Mouse (Mus musculus): Measurements from ENCODE around the gene Maff. TPM values are rescaled to one million over a fixed set of nuclear protein-coding genes. Genes with fewer than 3 reads are reported as not detected.
A peak's percentile ranks its signal among the peaks of the same experiment; 100 is the strongest.

The Maff gene
- total RNA-seq, 1 experiment from 2014 or later = 5.8 TPM

DNA sequence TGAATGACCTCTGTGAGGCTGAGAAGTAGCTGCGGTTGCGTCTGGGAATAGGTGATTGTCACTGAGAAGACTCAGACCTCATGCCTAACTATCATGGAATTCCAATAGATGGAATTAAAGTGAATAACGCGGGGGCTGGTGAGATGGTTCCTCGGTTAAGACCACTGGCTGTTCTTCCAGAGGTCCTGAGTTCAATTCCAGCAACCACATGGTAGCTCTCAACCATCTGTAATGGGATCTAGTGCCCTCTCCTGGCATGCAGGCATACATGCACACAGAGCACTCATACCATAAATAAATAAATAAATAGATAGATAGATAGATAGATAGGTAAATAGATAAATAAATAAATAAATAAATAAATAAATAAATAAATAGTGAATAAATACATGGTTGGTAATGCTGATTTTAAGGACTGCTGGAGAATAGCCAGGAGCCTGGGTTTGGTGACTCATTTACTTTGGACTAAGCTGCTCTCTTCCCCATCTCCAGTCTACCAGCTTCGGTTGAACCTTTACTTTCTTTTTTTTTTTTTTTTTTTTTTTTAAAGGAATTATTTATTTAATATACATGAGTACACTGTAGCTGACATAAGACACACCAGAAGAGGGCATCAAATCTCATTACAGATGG is 17.0 kb upstream of the Maff start:
- no peak for ATAC-seq (replicated peaks; ENCODE audit: low read depth, poor library complexity, severe bottlenecking)

DNA sequence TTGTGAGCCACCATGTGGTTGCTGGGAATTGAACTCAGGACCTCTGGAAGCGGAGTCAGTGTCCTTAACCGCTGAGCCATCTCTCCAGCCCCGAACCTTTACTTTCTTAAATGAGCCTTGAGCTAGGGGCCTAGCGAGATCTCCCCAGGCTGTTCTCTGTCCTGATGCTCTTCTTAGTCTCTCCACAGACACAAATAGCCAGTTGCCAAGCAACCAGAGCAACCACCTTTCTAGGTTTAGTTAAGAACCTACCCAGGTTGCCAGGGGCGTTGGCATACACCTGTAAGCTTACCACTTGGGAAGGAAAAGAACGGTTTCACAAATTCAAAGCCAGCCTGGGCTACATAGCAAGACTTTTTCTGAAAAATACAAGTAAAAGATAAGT is 16.4 kb upstream of the Maff start:
- no peak for ATAC-seq (replicated peaks; ENCODE audit: low read depth, poor library complexity, severe bottlenecking)

DNA sequence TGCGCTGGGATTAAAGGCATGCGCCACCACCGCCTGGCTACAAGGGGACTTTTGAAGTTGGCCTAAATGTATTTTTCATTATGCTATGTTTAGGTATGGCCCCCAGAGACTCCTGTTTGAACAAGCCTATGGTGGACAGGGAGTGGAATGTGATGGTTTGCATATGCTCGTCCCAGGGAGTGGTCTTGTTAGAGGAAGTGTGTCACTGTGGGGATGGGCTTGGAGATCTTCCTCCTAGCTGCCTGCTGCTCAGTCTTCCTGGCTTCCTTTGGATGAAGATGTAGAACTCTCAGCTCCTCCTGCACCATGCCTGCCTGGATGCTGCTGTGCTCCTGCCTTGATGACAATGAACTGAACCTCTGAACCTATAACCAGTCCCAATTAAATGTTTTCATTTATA is 15.9 kb upstream of the Maff start:
- no peak for ATAC-seq (replicated peaks; ENCODE audit: low read depth, poor library complexity, severe bottlenecking)

DNA sequence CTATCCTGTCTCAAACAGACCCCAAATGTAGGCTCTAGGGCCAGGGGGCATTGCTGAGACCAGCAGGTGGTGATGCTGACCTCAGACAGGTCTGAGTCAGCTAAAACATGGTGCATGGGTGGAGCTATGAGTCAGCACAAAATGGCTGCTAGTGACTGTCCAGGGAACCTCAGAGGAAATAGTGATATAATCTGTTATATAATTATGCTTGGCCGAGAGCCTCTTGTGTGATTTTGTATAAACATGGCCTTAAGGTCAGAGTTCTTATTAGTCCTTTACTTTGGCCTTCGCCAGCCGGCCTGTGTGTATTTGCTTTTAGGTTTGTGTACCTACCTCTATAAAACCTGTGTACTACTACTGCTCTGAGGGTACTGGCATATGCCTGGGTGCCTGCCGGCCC is 13.0 kb upstream of the Maff start:
- peak; percentile 50 for ATAC-seq (replicated peaks; ENCODE audit: low read depth, poor library complexity, severe bottlenecking)

DNA sequence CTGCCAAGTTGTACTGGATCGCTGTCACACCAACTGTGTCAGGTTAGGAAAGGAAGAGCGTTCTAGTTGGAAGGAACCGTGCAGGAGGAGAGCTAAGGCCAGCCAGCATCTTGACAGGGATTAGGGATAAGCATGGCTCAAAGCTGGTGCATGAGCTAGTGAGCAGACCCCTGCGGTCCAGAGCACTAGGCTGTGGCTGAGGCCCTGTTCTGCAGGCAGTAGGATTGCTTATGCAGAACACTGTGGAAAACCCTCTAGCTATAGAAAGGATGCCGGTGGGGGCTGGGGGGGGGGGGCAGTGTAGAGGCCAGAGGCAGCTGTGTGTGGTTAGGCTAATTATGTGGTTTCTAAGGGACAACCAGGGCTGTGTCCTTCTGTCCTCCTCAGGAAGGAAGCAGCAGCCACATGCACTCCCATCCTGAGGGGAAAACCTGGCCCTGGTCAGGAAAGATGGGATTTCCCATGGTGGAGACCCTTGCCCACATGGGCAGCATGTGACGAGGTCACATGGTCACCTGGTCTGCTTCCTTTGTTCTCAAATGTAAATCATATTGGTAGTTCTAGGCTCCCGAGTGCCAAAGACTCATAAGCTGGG is 11.3 kb upstream of the Maff start:
- peak; percentile 41 for ATAC-seq (replicated peaks; ENCODE audit: low read depth, poor library complexity, severe bottlenecking)

DNA sequence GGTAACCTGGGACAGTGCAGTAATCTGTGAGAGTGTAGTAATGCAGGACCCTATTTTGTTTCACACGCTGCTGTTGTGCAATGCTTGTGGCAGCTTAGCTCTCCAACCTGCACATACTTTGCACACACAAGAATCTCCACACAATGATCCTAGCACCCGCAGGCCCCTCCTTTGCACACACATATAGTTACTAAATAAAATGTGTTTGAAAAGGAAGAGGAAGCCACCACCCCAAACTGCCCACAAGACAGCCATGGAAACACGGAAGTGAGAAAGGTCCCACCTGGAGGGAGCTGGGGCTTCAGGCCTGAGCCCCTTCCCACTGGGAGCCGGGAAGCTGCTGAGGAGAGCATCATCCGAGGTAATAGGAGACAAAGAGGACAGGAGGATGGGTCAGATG is 7.4 kb upstream of the Maff start:
- ATAC-seq (replicated peaks; ENCODE audit: low read depth, poor library complexity, severe bottlenecking) = peak; percentile 53

DNA sequence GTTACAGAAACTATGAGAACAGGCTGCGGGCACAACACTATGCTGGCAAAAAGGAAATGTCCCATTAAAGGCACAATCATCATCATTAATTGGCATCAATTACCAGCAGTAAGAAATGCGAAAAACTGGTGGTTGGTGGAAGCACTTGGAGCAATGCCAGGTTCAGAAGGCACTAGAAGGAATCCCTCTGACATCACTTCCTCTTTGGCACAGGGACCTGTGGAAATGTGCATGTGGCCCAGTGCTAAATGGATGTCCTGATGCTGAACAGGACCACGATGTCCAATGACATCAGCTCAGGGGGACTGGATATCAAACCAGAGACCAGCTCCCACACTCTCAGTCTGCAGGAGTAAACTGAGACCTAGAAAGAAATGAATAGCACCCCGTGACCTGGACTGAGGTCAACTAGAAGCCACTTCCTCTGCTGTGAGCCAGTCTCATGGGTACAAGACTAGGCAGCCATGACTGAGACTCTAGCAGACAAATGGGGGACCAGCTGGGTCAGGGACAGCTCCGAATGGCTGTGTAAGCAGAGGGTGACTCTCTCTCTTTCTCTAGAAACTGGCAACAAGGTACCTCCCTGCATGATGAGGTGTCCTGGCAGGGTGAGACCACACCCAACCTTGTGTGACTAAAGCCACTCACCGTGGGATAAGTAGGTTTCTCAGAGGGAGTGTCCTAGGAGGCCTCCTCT is 3.6 kb upstream of the Maff start:
- no peak for ATAC-seq (replicated peaks; ENCODE audit: low read depth, poor library complexity, severe bottlenecking)

DNA sequence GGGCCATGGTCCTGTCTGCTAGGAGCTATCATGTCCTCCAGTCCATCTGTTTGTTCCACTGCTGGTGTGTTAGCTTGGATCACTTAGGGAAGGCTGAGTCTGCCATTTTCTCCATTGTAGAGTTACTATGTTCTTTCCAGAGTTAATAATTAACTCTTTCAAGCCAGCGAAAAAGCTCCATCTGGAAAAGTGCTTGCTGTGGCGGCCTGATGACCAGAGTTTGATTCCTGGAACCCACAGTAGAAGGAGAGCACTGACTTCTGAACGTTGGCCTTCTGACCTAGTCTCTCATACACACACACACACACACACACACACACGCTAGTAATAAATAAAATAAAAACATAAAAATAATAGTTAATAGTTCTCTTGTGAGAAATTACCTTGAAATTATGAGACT is 1.8 kb upstream of the Maff start:
- ATAC-seq (replicated peaks; ENCODE audit: low read depth, poor library complexity, severe bottlenecking) = no peak

DNA sequence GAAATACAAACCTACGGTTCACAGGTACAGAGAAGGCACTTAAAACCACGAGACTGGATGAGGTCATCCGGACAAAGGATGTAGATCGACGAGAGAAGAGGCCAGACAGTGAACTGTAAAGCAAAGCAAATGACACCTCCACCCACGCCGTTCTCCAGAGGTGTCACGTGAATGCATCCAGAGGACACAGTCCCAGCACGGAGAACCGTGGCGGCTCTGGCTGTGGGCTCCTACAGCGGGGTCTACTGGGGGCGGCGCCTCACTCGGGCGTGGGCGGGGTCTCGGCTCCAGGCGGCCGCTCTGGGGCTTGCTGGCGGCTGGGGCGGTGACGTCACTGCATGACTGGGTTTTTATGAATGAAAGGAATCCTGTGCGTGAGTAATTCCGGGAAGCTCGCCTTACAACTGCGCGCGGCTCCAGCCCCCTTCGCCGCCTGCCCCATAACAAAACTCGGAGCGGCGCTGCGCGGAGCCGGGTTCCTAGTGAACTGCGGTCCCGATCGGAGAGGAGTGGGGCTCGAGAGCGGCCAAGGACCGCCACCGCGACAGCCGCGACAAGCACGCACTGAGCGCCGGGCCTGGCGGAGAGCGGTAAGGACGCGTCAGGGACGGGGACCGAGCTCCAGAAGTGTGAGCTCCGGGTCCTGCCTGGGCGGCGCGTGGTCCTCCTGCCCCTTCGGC is 884 bp downstream of the Maff start:
- ATAC-seq (replicated peaks; ENCODE audit: low read depth, poor library complexity, severe bottlenecking) = peak; percentile 69

DNA sequence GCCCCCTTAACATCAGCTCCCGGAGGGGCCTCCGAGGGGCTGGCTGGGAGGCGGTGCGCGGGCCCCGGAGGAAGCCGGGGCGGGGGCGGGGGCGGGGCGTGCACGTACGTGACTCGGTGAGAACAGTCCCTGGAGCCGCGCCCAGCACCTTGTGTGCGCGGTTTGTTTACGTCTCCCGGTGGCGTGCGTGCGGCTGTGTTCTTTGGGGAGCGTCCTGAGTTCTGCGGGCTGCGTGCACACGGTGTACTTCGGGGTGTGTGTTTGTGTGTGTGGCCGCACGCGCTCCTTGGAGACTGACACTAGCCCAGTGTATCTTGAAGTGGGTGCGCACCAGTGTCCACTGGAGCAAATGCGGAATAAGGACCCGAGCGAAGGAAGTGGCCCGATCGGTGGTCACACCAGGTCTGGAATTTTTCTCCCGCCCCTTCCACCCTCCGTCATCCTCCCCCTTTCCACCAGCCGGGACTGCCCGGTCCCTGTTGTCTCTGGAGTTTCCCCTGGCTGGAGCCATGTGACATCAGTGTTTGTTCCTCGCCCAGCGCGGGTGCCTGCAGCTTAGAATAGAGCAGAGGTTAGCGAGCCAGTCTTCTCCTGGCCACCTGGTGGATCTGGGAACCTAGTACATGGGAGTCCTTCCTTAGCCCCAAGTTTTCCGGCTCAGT is 1.6 kb downstream of the Maff start:
- ATAC-seq (replicated peaks; ENCODE audit: low read depth, poor library complexity, severe bottlenecking) = peak; percentile 58

DNA sequence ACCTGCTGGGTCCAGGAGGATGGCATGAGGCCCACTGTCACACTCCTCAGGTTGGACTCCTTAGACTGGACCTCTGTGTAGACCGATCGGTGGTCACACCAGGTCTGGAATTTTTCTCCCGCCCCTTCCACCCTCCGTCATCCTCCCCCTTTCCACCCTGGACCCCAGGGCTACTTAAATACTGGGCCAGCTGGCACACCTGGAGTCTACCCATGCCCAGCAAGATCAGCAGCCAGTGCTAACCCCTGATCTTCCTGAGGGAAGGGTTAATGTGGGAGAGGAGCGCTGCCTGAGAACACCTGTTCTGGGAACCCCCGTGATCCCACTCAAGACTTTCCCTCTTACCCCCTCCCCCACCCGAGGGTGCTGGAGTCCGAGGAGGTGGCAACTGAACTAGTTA is 2.2 kb downstream of the Maff start:
- ATAC-seq (replicated peaks; ENCODE audit: low read depth, poor library complexity, severe bottlenecking) = no peak

DNA sequence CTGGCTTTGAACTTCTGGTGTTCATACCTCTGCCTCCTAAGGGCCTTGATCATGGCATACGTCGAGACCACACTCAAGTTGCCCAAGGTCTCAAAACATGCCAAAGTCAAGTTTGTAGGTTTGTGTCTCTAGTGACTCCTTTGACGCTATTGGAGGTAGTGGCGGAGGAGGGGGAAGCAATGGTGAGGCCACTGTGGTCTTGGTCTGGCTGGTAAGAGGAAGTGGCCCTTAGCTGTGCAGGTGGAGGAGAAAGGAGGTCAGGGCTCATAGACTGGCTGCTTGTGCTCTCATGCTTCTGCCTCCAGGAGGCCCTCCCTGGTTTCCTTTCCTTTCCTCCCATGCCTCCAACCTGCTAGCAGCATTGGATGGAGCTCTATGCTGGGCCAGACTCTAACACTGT is 4.4 kb downstream of the Maff start:
- ATAC-seq (replicated peaks; ENCODE audit: low read depth, poor library complexity, severe bottlenecking) = no peak

DNA sequence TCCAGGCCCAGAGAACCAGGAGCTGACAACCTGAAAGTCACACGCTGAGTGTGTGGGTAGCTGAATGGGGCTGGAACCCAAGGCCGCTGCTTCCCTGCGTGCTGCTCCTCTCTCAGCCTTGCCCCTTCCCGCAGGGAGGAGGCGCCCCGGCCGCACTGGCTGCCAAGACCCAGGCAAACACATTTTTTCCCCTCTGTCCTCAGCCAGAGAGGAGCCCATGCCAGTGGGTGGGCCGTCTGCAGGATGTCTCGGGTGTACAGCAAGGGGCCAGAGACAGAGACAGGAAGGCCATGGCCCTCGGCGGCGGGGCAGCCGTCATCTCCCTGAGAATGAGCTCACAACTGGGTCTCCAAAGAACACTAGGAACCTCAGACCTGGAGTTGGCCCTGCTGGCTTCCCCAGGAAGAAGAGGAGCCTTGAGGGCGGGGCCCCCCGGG is 4.9 kb downstream of the Maff start:
- ATAC-seq (replicated peaks; ENCODE audit: low read depth, poor library complexity, severe bottlenecking) = no peak

DNA sequence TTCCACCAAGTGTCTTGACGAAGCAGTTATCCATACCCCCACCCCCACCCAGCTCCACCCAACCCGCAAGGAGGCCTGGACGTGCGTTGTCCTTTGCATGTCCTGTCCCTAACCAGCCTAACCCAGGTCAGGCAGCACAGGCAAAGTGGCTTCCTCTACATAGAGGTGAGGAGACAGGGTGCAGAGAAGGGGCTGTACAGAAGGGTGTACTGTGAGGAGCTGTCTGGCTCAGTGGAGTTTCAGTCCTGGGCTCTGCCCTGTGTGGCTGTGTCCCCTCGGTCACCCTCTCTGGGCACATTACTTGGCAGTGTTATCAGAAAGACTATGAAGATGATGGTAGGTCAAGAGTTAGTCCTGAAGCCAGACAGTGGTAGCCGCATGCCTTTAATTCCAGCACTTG is 6.1 kb downstream of the Maff start:
- no peak for ATAC-seq (replicated peaks; ENCODE audit: low read depth, poor library complexity, severe bottlenecking)

DNA sequence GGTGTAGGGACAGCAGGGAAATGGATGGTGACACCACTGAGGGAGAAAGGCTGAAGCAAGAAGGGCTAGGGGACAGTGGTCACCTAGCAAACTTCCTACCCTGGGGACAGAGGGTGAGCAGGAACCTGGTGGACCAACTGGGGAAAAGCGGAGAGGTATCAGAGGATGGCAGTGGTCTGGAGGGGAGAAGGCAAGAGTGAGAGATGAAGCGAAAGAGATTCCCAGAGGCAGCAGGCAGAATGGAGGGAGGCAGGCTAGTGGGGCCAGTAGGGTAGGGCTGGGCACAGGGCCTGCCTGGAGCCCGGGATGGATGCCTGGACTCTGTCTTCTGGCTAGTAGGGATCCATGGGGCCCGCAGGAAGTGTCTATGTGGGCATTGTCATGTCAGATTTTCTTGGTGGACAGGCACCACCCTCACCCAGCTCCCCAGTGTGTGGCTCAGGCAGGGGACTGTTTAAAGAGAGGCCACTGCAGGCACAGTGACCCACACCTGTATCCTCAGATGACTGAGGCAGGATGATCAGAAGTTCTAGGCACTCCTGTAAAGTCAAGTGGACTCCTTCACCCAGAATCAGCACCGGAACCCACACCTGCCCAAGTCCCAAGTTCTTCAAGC is 7.4 kb downstream of the Maff start:
- no peak for ATAC-seq (replicated peaks; ENCODE audit: low read depth, poor library complexity, severe bottlenecking)

DNA sequence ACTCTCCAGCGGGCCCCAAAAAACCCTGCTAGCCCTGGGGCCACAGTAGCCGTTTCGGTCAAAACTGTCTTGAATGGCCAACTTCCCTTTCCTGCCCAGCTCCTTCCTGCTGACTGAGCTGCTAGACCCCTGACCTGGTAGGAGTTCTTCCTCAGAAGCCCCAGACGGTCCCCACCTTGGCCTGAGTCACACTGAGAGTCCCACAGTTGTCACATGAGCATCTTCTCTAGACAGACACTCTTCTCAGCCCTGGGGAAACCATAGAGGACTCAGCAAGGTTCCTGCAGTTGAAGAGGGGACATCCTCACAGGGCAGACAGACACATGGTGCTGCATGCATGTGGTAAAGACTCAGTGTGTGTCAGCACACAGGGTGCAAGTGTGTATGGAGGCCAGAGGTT is 8.2 kb downstream of the Maff start:
- ATAC-seq (replicated peaks; ENCODE audit: low read depth, poor library complexity, severe bottlenecking) = no peak

DNA sequence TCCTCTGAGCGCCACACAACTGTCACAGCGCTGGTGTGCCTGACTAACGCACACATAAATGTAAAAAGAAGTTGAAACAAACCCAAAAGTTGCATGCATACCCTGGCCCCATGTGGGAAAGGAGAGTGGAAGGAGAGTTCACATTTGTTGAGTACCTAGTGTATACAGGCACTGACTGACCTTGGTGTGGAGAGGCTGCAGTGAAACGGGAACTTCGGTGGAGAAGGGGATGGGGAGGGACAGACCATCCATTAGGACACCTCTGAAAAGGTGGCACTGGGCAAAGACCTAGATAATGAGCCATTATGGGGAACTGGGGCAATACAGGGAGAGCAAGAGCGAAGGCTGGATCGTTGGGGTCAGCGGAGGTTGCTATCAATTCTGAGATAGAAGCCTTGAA is 10.1 kb downstream of the Maff start:
- ATAC-seq (replicated peaks; ENCODE audit: low read depth, poor library complexity, severe bottlenecking) = no peak

DNA sequence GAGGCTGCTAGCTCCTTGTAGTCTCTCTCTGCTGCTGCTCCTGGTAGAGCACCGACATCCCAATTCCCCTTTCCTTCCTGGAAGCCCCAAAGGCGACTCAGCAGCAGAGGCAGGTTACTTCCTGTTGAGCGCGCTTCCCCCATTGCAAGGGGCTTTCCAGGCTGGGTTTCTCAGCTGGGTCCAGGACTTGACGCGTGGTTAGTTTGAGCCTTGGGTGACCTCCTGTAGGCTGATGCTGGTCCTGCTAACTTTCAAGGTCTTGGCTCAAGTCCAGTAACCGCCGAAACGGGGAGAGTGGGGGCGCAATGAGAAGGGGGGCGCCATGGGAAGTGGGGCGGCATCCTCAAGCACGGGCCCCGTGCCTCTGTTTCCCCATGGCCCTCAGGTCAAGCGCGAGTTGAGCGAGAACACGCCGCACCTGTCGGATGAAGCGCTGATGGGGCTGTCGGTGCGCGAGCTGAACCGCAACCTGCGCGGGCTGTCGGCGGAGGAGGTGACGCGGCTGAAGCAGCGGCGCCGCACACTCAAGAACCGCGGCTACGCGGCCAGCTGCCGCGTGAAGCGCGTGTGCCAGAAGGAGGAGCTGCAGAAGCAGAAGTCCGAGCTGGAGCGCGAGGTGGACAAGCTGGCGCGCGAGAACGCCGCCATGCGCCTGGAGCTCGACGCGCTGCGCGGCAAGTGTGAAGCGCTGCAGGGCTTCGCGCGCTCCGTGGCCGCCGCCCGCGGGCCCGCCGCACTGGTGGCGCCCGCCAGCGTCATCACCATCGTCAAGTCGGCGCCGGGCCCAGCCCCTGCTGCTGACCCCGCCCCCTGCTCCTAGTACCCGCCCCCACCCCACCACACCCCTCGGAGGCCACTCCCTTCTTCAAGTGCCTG is 10.9 kb downstream of the Maff start:
- peak; percentile 57 for ATAC-seq (replicated peaks; ENCODE audit: low read depth, poor library complexity, severe bottlenecking)

DNA sequence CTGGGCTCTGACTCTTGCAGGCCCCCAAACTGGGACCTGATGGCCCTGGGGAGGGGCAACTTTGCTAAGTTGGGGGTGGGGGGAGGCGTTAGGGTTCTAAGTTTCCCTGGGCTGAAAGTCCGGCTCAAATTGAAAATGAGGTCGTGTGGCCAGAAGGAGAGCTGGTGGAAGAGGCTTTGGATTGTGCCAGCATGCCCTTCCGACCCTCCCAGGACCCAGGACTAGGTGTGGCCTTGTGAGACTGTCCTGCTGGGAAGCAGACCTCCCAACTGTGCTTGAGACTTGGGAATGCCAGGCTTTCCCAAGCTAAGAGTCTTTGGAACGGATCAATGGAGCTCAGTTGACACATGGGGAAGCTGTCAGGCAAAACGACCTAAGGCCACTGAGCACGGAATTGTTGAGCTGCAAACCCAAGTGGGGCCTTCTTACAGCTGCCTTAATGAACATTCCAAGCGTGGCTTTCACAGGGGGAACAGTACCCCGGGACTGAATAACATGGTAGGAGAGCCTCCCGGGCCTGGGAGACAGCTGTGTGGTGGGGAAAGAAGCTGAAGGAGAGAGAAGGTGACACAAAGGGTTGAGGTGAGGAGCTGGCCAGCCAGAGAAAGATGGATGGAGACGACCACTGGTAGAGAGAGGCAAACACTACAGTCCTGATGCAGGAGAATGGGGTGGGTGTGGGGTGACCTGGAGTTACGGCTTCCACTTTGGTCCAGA is 11.7 kb downstream of the Maff start:
- ATAC-seq (replicated peaks; ENCODE audit: low read depth, poor library complexity, severe bottlenecking) = no peak
